Mouse (Mus musculus): ENCODE results near the gene Slc22a14.

DNA sequence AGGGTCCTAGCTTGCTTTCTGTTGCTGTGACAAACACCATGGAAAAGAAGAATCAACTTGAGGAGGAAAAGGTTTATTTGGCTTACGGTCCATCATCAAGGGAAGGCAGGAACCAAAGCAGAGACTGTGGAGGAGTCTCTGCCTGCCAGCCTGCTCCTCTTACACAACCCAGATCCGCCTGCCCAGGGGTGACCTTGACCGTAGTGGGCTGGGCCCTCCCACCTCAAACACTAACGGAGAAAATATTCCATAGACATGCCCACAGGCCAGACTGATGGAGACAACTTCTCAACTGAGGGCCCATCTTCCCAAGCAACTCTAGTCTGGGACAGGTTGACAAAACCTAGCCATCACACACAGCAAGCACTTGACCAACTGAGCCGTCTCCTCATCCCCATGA is 223.3 kb downstream of the Slc22a14 start:
- TF ChIP-seq CTCF (IDR thresholded peaks at IDR 0.05; ENCODE audit: insufficient read depth, low read depth, low read length) = no peak
- TF ChIP-seq POLR2A (IDR thresholded peaks at IDR 0.05; ENCODE audit: insufficient read depth, low read depth, low read length) = no peak
